Mouse (Mus musculus): ENCODE measurements at regions not wholly inside any gene's neighbourhood (a gene's known extent, or its start where the extent isn't known, plus 50 kb on each side); places are given as distances from the start of the nearest gene placed in this dataset.

DNA sequence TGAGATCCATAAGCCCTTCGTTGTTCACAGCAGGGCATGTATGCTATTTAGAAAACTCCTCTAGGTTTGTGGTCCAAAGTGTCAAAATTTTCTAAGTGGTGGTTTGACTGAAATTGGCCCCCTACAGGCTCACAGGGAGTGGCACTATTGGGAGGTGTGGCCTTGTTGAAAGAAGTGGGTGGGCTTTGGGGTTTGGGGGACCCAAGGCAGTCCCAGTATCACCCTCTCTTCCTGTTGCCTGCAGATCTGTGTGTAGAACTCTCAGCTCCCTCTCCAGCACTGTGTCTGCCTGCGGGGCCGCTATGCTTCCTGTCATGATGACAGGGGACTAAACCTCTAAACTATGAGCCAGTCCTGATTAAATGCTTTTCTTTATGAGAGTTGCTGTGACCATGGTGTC is 144.1 kb upstream of the Serp2 start:
- no peak for DNase-seq

DNA sequence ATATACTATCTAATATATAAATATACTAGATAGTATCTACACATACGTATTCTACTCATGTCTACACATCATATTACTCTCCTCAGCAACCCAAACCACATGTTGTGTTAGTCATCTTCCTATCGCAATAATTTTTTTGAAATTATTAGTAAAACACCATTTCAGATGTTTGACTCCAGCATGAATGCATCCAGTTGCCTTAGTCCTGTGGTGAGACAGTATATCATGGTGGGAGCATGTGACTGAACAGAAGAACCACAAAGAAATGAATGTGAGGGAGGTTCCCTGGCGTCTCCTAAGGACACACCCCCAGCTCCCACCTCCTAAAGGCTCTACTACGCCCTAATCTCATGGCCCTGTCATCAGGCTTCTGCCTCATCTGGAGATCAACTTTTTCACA is 143.5 kb upstream of the Serp2 start:
- DNase-seq, result no peak

DNA sequence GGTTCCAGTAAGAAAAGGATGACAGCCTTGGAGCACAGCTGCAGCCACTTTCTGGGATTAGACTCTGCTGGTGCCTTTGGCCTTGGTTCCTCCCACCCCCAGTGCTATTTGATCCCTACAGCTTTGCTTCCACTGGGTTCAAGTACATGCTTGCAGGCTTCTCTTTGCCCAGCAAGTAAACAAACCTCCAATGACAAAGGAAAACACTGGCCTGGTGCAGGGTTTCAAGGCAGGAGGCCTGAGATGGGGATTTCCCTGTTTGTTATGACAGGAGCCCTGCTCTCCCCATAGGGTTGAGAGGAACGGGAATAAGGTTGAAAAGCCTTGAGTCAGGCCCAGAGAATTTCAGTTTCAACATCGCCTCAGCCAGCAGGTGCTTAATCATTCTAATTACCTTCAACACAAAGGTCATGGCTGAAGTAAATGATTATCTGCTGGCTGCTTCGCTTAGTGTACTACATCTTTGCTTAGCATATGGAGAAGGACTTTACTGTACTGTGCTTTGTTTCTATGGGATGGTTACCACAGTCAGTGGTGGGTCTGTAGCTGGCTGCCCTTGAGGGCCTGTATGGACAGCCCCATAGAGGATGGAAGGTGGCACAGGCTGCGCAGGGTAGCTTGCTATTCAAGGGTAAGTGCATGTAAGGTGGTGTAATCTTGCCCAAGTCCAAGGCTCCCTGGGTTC is 142.2 kb upstream of the Serp2 start:
- DNase-seq, result peak; percentile 76

DNA sequence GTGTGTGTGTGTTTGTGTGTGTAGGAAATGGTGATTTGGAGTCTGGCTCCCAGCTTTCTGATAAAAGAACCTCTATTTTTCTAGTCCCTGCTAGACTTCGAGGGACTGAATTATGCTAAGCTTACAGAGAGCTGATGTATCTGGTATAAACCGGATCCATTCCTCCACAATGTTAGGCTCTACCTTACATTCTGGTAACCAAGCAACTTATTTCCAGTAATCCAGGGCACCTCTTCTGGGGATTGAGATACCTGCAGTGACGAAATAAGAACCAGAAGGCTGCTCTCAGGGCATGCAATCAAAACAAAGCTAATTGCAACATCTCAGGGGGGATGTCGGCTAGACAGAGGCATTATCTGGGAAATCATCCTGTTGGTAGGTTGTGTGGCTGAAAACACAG is 140.0 kb upstream of the Serp2 start:
- no peak for DNase-seq

DNA sequence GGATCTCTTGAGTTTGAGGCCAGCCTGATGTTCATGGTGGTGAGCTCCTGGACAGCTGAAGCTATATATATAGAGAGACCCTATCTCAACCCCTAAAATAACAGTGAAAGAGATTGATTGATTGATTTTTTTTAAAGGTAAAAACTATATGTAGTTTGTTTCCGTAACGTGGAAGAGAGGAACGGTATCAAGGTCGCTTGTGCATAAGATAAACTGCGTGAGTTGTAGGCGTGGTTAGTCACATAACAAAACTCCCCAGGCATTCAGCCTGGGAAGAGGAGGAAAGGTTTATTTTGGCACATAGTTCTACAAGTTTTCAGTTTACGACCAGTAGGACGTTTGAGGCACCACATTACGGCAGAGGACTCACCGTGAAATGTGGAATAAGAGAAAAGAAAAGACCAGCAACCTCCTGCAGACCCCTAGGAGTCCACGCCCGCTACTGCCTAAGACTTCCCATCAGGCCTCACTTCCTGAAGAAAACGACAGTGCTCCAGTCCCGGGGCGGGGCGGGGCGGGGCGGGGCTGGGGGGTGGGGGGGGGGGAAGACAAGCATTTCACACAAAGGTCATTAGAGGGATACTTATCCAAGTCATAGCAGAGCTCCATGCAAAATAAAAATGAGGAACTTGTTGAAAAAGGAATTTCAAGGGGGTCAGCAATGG is 139.1 kb upstream of the Serp2 start:
- DNase-seq, result no peak

DNA sequence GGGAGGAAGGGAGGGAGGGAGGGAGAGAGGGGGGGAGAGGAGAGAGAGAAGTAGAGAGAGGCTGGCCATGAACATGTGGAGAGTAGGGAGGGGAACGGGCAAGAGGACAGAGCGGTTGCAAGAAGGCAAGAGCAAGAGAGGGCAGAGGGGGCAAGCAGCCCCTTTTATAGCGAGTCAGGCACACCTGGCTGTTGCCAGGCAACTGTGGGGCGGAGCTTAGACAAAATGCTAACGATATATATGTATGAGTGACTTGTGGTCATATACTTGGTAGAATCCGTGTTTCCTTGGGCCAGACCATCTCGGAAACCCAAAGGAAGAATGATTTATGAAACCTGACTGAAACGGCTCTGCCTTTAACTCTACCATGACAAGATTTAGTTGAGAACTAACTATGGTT is 138.2 kb upstream of the Serp2 start:
- DNase-seq, result no peak

DNA sequence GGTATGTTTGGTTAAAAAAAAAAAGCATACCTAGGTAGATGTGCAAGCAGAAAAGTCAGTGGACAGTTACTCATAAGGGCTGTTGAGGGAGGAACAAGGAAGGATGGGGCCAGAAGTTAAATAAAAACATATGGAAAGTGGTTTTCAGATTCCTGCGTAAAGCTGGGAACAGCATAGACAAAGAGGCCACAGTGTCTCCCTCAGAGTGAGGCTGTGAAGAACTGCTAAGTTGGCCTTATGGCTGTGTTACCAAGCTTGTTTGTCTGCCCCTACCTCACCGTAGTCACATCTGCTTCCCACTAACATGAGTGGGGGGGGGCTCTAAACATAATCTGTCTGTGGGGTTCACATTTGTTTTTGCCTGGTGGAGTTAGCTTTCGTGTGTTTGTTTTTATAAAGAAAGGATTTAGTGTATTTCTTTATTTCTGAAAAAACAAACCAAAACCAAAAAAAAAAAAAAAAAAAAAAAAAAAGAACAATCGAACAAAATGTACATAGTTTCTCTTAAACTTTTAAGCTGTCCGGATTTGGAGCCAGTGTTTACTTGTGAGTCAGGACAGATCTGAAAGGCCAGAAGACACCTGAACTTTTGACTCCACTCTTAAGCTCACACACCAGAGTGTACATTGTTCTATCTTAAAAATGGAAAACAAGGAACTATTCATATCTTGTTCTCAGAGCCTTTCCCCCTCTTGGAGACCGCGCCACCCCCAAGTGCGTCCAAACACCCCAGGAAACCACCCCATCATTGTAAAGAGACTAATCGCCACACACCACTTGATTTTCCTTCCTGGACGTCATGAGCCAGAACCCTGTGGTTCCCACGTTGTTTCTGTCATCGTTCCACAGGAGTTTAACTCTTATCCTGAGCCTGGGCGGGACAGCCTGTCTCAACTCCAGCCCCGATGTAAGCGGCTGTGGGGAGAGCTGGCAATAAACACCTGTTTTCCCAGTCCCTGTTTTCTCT is 136.9 kb upstream of the Serp2 start:
- peak; percentile 45 for DNase-seq

DNA sequence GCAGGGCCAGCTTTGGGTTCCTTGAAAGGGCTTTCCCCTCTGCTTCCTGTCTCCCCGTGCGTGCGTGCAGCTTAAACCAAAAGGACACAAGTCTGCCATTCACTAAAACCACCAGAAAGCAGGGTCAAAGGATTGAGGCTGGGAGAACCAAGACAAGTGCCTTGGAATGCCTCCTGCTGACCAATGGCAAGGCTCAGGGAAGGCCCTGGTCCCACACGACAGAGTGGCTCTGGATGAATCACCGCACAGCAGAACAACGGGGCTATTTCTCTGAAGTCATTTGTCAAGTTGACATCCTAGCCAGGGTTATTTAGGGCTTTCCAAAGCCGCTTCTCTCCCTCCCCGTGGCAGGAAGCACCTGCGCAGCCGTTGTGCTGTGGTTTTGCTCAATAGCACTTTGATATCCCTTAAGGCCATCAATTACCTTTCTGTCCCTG is 131.3 kb upstream of the Serp2 start:
- DNase-seq, result peak; percentile 40

DNA sequence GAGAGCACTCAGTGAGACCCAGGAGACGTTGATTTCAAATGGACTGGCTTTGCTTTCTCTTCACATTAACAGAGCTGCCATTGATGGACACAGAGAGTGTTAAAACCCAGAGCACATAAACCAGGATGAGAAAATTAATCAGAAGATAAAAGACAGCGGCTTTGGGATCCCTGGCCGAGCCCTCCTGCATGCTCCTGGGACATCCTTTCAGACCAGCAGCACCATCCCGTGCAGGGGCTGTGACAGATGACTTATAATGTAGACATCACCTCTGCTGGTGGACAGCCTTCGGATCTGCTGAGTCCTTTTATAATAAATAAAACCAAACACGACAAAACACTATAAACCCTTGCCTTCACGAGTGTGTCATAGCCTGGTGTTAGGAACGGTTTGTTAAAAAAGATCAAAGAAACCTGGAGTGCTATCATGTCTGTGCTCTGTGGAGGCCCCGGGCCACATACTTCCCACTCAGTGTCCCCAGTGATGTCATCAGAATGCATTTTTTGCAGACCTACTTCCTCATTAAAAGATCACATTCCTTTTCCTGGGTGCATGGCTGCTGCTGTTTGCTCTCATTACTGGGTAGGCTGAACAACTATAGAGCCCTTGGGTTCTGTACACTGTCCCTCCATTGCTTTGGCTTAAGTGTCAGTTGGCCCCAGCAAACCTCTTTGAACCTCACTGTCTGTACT is 130.2 kb upstream of the Serp2 start:
- DNase-seq, result no peak

DNA sequence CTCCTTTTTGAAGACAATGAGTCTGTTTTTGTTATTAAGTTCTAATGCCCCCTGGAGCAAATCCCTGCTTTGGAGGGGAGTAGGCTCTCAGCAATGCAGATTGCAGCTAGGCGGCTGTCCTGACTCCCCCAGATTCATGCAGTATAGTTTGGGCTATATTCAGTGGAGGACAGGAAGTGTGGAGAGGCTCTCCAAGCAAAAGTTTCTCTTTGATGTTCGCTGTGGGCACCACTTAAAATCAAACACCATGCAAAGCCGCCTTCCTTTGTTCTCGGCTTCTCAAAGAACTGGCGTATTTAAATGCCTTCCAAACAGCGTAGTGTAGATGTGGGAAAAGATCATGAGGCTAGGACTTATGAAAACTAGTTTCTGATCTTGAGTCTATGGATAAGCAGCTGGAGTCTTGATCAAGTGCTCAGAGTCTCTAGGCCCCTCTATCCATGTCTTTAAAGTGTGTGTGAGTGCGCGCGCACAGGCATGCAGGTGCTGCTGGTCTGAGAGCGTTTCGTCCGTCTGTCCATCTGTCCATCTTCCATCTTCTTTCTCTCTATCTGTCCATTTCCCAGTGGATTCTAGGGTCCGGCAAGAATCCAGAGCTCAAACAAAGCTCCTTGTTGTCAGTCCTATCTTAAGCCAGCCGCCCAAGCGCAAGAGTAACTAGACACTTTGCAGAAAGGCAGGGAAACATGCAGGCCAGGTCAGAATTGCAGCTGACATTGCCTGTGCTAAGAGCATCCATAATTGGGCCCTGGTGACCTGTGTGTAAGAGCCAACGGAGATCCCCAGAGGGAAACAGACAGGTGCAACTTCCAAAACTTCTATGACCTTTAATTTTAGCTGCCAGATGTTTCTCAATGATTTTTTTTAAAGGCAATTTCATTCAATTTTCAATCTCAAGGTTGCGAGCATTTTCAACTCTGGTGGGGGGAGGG is 129.4 kb upstream of the Serp2 start:
- DNase-seq, result no peak

DNA sequence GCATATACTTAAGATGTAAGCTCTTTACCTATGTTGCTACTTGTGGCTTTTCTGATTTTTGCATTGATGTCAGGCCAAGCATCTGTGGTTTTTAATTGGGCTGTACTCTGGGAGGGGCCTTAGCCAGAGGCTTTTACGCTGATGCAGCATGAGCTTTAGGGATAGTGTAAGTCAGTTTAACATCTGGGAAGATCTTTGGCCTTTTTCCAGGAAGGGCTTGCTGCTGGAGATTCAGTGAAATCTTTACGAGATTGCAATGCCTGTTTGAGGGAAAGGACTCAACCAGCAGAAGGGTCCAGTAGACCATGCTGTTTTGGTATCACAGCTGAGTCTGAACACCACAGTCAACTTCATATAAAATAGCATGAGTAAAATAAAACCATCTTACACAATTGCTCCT is 127.6 kb upstream of the Serp2 start:
- DNase-seq, result no peak

DNA sequence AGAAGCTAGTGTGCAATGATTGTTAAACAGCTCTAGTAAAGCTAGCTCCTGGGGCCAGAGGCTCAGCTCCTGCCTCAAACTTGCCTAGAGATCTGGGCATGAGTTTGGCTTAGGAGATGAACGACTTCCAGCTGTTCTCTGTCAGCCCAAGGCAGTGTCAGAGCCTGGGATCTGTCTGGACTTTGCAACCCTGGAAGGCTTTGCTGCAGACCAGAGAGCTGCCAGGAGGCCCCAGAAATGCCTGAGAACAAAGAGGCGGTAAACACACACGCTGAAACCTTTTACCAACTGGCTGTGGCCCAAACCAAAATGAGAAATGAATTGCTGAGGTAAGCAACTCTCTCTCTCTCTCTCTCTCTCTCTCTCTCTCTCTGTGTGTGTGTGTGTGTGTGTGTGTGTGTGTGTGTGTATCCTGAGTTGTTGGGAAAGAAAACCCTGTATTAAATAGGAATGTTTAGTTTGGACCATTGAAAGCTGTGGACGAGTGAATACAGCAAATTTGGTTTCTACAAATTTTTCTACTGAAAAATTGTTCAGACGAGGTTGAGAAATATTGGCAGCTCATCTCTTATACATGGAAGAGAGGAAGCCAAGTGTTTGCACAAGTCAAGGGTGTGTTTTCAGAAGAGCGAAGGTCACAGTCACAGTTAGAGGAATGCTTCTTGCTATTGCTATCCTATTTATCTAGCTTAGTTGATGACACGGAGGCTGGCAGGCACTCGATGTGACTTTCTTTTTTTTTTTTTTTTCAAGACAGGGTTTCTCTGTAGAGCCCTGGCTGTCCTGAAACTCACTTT is 125.1 kb upstream of the Serp2 start:
- DNase-seq, result peak; percentile 82

DNA sequence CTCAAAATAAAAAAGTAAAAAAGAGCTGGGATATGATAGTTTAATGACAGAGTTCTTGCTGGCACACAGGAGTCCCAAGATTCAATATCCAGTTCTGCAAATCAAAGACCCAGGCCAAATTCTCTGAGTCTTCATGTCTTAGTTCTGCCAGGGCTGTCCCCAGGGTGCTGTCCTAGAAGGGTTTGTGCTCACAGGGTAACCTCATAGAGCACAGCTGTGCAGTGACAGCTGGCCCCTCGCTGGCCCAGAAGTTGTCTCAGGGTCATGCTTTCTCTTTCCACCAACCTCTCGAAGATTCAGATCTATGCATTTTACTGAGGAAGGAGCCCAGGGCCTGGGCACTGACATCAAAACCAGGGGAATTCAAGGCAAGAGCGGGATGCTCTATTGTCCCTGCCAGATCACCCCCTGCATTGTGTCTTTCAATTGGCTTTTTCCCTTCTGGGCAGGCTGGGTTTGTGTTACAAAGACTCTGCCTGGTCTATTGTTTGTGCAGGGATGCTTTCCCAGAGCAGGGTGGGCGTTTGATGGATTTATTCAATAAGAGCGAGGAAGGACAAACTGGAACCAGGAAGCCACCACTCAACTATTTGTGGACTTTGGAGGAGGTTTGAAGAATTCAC is 121.9 kb upstream of the Serp2 start:
- DNase-seq, result no peak

DNA sequence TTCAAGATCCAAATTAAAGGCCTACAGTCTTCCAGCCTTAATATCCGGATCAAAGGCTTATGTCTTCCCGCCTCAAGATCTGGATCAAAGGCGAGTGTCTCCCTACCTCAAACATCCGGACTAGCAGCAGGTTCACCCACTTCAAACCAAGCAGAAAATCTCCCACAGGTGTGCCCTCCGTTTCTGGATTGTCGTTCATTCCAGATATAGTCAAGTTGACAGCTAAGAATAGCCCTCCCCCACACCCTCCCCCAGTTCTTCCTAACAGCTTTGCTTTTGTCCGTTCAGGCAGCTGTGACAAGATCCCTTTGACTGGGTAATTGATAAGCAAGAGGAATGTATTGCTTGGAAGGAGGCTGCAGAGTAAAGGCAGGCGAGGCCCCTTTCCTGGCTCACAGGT is 118.3 kb upstream of the Serp2 start:
- DNase-seq, result no peak

DNA sequence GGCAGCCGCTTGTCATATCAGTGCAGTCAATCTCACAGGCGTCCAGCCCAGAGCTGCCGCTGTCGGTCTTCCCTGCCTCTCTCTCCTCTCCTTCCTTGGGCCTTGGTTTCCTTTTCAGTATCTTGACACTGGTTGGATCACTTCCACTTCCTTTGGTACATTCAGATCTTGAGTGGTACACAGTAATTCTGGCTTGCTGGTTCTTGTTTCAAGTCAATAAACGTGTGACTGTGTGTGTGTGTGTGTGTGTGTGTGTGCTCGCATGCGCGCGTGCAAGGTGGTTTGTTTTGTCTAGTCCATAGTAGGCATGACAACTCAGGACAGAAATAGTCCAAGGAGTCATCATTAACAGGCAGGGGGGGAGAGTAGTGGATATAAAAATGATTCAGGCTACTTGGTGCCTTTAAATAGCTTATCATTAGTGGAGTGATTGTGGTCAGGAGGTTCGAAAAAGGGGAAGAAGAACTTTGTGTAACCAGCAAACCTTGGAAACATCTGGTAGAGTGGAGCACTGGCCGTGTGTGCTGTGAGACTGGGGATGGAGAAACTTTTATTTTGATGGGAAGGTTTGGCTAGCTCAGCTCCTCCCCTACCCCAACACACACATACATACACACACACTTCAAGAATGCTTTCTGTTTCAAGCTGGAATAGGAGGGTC is 117.1 kb upstream of the Serp2 start:
- no peak for DNase-seq

DNA sequence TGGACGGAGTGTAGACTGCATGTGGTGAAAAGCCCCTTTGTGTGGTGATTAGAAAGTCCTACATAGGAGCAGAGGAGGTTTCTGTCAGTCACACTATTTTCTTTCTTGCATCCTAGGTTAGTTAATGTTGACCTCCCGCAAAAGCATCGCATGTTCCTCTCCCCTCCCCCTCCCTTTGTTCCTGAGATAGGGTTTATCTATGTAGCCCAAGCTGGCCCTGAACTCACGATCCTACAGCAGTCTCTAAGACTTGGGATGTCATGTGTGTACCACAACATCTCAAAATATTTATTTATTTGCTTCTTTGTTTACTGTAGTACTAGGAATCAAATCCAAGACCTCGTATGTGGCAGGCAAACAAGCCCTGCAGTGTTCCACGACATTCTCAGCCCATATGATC is 116.2 kb upstream of the Serp2 start:
- no peak for DNase-seq

DNA sequence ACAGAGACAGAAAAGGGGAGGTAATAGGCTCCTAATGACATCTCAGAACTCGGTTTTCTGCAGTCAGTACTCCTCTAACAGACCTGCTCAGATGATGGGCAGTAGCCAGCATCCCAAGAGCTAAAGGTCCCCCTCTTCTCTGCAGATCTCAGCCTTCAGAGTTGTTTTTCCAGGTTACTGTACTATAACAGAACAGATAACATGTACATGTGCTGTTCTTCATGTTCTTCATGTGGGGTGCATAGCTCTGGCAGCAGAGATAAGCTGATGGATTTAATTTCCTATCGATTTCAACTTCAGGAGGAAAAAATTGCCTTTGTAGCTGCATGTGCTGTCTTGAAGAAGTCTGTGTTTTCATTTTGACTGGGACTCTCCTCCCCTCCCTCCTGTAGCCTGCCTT is 115.8 kb upstream of the Serp2 start:
- no peak for DNase-seq

DNA sequence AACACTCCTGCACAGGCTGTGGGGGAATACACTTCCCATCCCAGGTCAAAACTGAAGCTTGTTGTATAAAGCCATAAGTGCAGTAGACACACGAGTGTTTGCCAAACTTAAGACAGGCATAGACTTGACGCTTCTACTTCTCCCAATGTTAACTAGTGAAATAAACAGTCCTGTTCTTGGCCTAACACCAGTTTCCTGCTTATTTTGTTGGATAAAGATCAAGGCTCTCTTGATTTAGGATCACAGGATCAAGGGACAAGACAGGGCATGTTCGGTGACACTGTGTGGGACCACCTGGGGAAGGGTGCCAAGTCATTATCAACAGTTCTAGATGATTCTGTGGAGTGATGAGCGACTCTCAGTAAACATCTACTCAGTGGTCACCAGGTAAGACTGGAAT is 114.3 kb upstream of the Serp2 start:
- DNase-seq, result no peak

DNA sequence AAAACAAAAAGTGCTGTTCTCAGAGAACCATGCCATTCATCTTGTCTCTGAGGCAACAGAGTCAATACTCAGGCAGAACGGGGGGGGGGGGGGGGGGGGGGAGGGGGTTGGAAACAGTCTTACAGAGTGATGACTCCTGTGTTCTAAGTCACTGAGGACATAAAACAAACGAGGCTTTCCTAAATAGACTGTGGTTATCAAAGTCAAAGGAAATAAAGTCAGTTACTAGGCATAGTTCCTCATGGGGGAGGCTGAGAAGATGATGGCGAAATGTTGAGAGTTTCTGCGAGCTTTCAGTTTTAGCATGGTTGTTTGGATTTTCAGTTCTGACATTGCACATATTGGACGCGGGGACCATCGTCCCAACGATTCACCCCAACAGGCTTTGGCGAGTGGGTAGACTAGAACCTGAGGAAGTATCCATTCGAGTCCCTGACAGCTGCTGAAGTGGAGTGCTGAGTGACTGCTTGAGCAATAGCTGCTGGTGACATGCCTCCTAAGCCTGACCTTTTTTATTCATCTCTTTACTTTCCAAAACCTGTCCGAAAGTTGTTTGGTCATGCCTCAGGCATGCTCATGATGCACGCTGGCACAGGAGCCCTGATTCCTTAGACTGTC is 109.2 kb upstream of the Serp2 start:
- no peak for DNase-seq
